Mouse (Mus musculus) midbrain, embryonic 16.5 days (tissue): Measurements from ENCODE around the gene Cd69. TPM values are rescaled to one million over a fixed set of nuclear protein-coding genes. Genes with fewer than 3 reads are reported as not detected.

Experiments
- ATAC-seq: fragments of 200-750 bp; cut with Nextera tagmentation; 2 replicates; pipeline ENCODE4 v1.8.0; 2017; ENCODE audit warnings: moderate TSS enrichment
- H3K27ac ChIP-seq: fragments of 300-500 bp; sonication (generic); 2 replicates; pipeline ENCODE4 v1.5.1; 2014; ENCODE audit warnings: mild to moderate bottlenecking, low read length, mixed read lengths
- H3K27me3 ChIP-seq: fragments of 300-500 bp; sonication (generic); 2 replicates; pipeline ENCODE4 v1.6.1; 2014; ENCODE audit warnings: low read depth, low read length, mixed read lengths; ENCODE audit not compliant: control insufficient read depth, insufficient read depth
- H3K36me3 ChIP-seq: fragments of 300-500 bp; sonication (generic); 2 replicates; pipeline ENCODE4 v1.6.1; 2014; ENCODE audit warnings: mild to moderate bottlenecking, low read length, moderate library complexity, mixed read lengths; ENCODE audit not compliant: control insufficient read depth, insufficient read depth
- H3K4me1 ChIP-seq: fragments of 300-500 bp; sonication (generic); 2 replicates; pipeline ENCODE4 v1.6.1; 2014; ENCODE audit warnings: mild to moderate bottlenecking, low read length, mixed read lengths; ENCODE audit not compliant: control insufficient read depth, insufficient read depth
- H3K4me2 ChIP-seq: fragments of 300-500 bp; sonication (generic); 2 replicates; pipeline ENCODE4 v1.6.1; 2014; ENCODE audit warnings: mild to moderate bottlenecking, low read length, mixed read lengths
- H3K4me3 ChIP-seq: fragments of 300-500 bp; sonication (generic); 2 replicates; pipeline ENCODE4 v1.5.1; 2014; ENCODE audit warnings: low read depth, mild to moderate bottlenecking, low read length, moderate library complexity, mixed read lengths
- H3K9ac ChIP-seq: fragments of 300-500 bp; sonication (generic); 2 replicates; pipeline ENCODE4 v1.6.1; 2014; ENCODE audit warnings: low read depth, low read length, mixed read lengths
- H3K9me3 ChIP-seq: fragments of 300-500 bp; sonication (generic); replicated peaks from 2 replicates; pipeline ENCODE4 v1.6.1; 2014; ENCODE audit warnings: mild to moderate bottlenecking, low read length, mixed read lengths; ENCODE audit not compliant: control insufficient read depth, poor library complexity, severe bottlenecking
- WGBS: fragments of 180-500 bp; shearing (Covaris S2); extraction: QIAGEN DNeasy Blood & Tissue Kit; methylation state at CpG from one replicate; pipeline ENCODE4 v1.1.7; 2014; 5-methylcytosine and 5-hydroxymethylcytosine counted together
- polyA plus RNA-seq: library from polyadenylated mRNA; unstranded; fragments of >200 nt; fragmentation: Nextera tagmentation; extraction: Ambion mirVana; gene quantifications from 2 replicates; pipeline ENCODE4 v1.2.1, GENCODE M21; 2015

Cd69 gene
- not detected in 2 replicates for polyA plus RNA-seq

DNA sequence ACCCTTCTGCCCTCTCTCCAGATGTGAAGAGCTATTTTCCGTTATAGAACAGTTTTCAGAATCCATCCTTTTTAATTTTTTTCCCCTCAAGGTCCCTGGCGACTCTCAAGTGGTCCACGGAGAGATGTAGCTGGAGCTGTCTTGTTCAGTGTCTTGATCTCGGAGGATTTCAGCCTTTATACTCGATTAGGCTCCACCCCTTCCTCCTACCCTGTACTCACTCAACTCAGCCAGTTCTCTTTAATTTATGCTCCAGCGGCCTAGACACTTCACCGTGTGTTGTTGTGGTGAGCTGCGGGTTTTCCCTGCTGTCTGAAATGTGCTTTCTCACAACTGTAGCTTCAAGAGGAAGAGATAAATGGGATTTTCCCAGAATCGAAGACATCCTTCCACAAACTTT is at the start of gene Cd69:
Gene Cd69, minus strand, starts transcription at position 217 of the 400 bp plus-strand sequence.
- H3K9me3 ChIP-seq = no peaks in the 10 kb centered on the region
- WGBS = 79% methylated on average over 9 of the region's 9 CpGs
- no peak within 1 kb of the TSS for H3K4me2 ChIP-seq
- no peak for ATAC-seq
- H3K36me3 ChIP-seq = no peaks in the 10 kb centered on the region
- H3K4me1 ChIP-seq = no peaks in the 10 kb centered on the region
- H3K27me3 ChIP-seq = no peaks in the 10 kb centered on the region
- H3K27ac ChIP-seq = no peak within 1 kb of the TSS
- no peak within 1 kb of the TSS for H3K9ac ChIP-seq
- H3K4me3 ChIP-seq = no peak within 1 kb of the TSS

DNA sequence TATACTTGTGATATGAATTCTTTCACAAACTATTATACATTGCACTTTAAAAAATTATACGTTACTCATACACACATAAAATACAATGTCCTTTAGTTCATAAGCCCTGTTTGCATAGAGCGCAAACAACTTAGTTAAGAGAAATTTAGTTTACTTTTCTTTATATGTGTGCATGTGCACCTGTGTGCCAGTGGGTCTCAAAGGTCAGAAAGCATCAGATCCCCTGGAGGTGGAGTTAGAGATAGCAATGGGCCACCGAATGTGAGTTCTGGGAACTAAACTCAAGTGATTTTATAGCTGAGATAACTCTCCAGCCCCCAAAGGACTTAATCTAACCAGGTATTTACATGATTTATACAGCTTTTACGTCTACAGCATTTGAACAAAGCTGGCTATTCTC is 44.1 kb upstream of the Cd69 start:
- H3K27me3 ChIP-seq = no peaks in the 10 kb centered on the region
- no peak overlapping the region for H3K27ac ChIP-seq
- no peak overlapping the region for H3K4me2 ChIP-seq
- no peaks in the 10 kb centered on the region for H3K4me1 ChIP-seq
- H3K4me3 ChIP-seq = no peak overlapping the region
- ATAC-seq = no peak
- H3K9ac ChIP-seq = no peak overlapping the region
- 81% methylated on average over 4 of the region's 4 CpGs for WGBS
- H3K9me3 ChIP-seq = no peaks in the 10 kb centered on the region
- H3K36me3 ChIP-seq = no peaks in the 10 kb centered on the region

DNA sequence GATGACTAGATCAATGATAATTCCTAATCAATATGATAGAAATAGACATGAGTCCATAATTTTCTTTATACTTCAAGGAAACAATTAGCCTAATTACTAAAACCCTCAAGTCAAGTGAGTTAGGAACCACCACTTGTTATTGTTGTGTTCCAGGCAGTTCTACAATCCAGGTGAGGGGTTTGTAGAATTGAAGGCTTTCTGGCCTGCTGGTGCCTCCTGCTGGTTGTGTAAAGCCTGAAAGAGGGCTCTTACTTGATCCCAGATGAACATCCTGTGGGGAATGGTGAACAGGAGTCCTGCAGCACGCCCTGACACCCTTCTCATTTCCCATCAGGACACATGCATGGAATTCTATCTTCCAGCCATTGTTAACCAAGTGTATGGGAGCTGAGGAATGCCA is 43.2 kb upstream of the Cd69 start:
- Histone ChIP-seq H3K36me3 (no peaks in the 10 kb centered on the region), H3K4me1 (no peaks in the 10 kb centered on the region), H3K27ac (no peak overlapping the region), H3K4me2 (no peak overlapping the region), H3K4me3 (no peak overlapping the region), H3K27me3 (no peaks in the 10 kb centered on the region), H3K9me3 (no peaks in the 10 kb centered on the region), H3K9ac (no peak overlapping the region)
- 46% methylated on average over 1 of the region's 1 CpGs for WGBS
- no peak for ATAC-seq

DNA sequence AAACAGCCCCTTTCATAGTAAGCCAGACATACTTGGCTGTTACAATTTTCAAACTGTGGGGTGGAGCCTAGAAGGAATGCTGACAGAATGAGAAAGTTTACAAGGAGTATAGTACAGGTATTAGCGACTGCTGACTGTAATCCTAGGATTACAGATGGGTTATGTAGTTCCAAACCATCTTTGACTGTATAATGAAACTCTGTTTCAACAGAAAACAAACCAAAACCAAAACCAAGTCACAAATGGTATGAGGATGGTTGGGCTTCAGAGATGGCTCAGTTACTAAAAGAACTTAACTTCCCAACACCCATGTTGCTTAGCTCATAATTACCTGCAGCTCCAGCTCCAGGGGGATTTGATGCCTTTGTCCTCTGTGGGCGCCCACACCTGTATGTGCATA is 41.2 kb upstream of the Cd69 start:
- Histone ChIP-seq H3K27me3 (no peaks in the 10 kb centered on the region), H3K9me3 (no peaks in the 10 kb centered on the region), H3K27ac (no peak overlapping the region), H3K4me2 (no peak overlapping the region), H3K4me3 (no peak overlapping the region), H3K9ac (no peak overlapping the region), H3K4me1 (no peaks in the 10 kb centered on the region), H3K36me3 (no peaks in the 10 kb centered on the region)
- WGBS = 85% methylated on average over 2 of the region's 2 CpGs
- ATAC-seq = no peak

DNA sequence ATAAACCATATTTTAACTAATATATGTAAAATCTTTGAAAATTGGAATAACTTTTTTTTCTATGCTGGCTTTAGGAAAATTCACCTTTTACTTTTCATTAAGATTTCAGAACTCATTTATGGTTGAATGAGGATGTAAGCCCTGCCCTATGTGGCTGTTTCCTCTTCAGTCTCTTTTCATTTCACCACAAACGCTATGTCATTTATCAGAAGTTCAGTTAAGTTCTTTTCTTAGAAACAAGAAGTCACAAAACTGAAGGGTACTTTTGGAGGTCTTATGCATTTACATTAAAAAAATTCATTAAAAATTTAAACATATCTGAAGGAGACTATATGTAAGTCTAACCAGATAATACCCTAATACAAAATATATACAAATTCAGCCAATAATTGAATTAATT is 40.5 kb upstream of the Cd69 start:
- Histone ChIP-seq H3K4me2 (no peak overlapping the region), H3K9ac (no peak overlapping the region), H3K4me1 (no peaks in the 10 kb centered on the region), H3K27ac (no peak overlapping the region), H3K27me3 (no peaks in the 10 kb centered on the region), H3K9me3 (no peaks in the 10 kb centered on the region), H3K4me3 (no peak overlapping the region), H3K36me3 (no peaks in the 10 kb centered on the region)
- no peak for ATAC-seq
- 80% methylated on average over 1 of the region's 1 CpGs for WGBS

DNA sequence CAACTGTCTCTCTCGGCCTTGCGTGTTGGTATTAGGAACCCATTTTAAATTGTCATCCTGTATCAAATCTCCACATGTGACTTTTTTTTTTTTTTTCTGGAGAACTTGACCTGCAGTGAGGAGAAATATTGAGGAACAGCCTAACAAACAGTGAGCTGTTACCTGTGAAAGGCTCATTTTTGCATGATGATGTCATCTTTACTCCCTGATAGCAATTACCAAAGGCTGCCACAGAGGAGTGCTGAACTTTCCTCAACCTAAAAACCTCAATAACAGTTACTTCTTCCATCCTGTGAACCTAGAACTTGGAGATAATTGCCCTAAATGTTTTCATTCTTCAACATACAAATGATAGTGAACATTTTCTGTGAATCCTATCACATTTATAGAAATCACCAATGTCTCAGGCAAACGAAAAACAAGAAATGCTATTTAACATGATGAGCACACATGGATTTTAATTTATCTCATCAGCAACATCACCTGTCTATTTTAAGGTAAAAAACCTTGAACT is 39.5 kb upstream of the Cd69 start:
- no peaks in the 10 kb centered on the region for H3K9me3 ChIP-seq
- no peak overlapping the region for H3K4me3 ChIP-seq
- H3K4me1 ChIP-seq = no peaks in the 10 kb centered on the region
- H3K9ac ChIP-seq = no peak overlapping the region
- H3K27ac ChIP-seq = no peak overlapping the region
- H3K36me3 ChIP-seq = no peaks in the 10 kb centered on the region
- H3K4me2 ChIP-seq = no peak overlapping the region
- no peaks in the 10 kb centered on the region for H3K27me3 ChIP-seq
- ATAC-seq = no peak
- WGBS = 89% methylated on average over 3 of the region's 3 CpGs

DNA sequence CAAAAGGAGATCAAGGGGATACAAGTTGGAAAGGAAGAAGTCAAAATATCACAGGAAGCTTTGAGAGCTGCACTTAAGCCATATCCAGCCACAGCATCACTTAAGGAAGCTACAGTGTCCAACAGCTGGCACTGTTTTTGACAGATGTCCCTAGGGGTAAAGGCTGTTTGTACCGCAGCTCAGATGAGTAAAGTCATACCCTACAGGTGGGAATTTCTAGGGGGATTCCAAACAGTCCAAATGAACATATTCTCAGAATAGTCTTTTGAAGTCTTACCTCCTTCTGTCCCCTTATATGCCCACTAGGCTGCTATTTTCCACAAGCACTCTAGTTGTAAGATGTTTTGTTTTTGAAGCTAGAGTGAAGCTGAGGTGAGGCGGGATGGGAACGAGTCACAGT is 37.3 kb upstream of the Cd69 start:
- H3K9me3 ChIP-seq = no peaks in the 10 kb centered on the region
- H3K27me3 ChIP-seq = no peaks in the 10 kb centered on the region
- H3K27ac ChIP-seq = no peak overlapping the region
- H3K36me3 ChIP-seq = no peaks in the 10 kb centered on the region
- no peak overlapping the region for H3K9ac ChIP-seq
- no peak overlapping the region for H3K4me3 ChIP-seq
- no peaks in the 10 kb centered on the region for H3K4me1 ChIP-seq
- 88% methylated on average over 3 of the region's 3 CpGs for WGBS
- no peak overlapping the region for H3K4me2 ChIP-seq
- ATAC-seq = no peak

DNA sequence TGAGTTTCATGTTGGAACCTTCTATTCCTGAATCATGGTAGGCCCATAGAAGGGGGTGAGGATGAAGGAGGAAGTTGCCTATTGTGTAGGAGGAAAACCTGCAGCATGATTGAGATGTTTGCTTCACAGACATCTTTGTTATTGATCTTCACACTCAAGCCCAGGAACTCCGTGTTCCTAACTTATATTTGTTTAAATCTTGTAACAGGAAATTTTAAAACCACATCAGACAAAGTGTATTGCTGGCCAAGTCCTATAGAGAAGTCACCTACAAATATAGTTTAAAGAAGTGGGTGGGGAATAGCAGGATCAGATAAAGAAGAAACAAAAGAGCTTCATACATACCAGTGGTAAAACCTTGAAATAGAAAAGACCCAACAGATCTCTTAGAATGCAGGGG is 28.9 kb upstream of the Cd69 start:
- Histone ChIP-seq H3K36me3 (no peaks in the 10 kb centered on the region), H3K27ac (no peak overlapping the region), H3K9ac (no peak overlapping the region), H3K4me2 (no peak overlapping the region), H3K4me1 (no peaks in the 10 kb centered on the region), H3K9me3 (no peaks in the 10 kb centered on the region), H3K4me3 (no peak overlapping the region), H3K27me3 (no peaks in the 10 kb centered on the region)
- no peak for ATAC-seq
- 79% methylated on average over 1 of the region's 1 CpGs for WGBS

DNA sequence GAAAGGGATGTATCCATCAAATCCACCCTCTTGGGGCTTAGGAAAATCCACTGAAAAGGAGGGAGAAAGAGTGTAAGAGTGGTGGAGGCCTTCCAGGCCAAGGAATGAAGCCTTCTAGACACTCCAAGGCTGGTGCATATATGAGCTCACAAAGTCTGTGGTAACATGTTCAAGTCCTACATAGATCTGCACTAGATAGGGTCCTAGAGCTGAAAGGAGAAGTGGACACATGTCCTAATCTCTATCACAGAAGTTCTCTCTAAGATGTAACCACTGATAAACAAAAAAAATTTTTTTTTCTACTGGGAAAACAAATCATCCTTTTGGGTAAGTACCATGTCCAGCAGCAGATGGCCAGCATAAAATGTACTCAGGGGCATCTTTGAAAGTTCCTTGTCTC is 13.5 kb upstream of the Cd69 start:
- H3K4me1 ChIP-seq = no peaks in the 10 kb centered on the region
- no peaks in the 10 kb centered on the region for H3K27me3 ChIP-seq
- H3K9ac ChIP-seq = no peak overlapping the region
- no peak overlapping the region for H3K27ac ChIP-seq
- H3K4me2 ChIP-seq = no peak overlapping the region
- no peaks in the 10 kb centered on the region for H3K36me3 ChIP-seq
- ATAC-seq = no peak
- no peaks in the 10 kb centered on the region for H3K9me3 ChIP-seq
- H3K4me3 ChIP-seq = no peak overlapping the region
